Mouse (Mus musculus) liver, embryonic 11.5 days (tissue): ENCODE data around the gene Kirrel3. TPM values are rescaled to one million over a fixed set of nuclear protein-coding genes. Genes with fewer than 3 reads are reported as not detected.
A peak's percentile ranks its signal among the peaks of the same experiment; 100 is the strongest.

Experiments
- ATAC-seq: fragments of 200-750 bp; cut with Nextera tagmentation; replicated peaks from 2 replicates; pipeline ENCODE4 v1.8.0; 2017; ENCODE audit warnings: moderate number of reproducible peaks, mild to moderate bottlenecking, moderate TSS enrichment, moderate library complexity; ENCODE audit not compliant: low FRiP score
- DNase-seq: peaks from one replicate; pipeline ENCODE4 v3.0.0-alpha.2; 2017; ENCODE audit warnings: low spot score
- H3K27ac ChIP-seq: fragments of 300-500 bp; sonication (generic); 2 replicates; pipeline ENCODE4 v1.5.1; 2014; ENCODE audit warnings: mild to moderate bottlenecking, low read depth, low read length, control low read depth
- H3K27me3 ChIP-seq: fragments of 300-500 bp; sonication (generic); replicated peaks from 2 replicates; pipeline ENCODE4 v1.6.1; 2014; ENCODE audit warnings: low read length, mixed read lengths; ENCODE audit not compliant: control insufficient read depth, insufficient read depth
- H3K36me3 ChIP-seq: fragments of 300-500 bp; sonication (generic); 2 replicates; pipeline ENCODE4 v1.6.1; 2014; ENCODE audit warnings: mild to moderate bottlenecking, low read length, moderate library complexity, mixed read lengths; ENCODE audit not compliant: control insufficient read depth, insufficient read depth
- H3K4me1 ChIP-seq: fragments of 300-500 bp; sonication (generic); replicated peaks from 2 replicates; pipeline ENCODE4 v1.6.1; 2014; ENCODE audit warnings: low read length, mixed read lengths; ENCODE audit not compliant: control insufficient read depth, insufficient read depth
- H3K4me2 ChIP-seq: fragments of 300-500 bp; sonication (generic); 2 replicates; pipeline ENCODE4 v1.6.1; 2014; ENCODE audit warnings: mild to moderate bottlenecking, control low read depth, moderate library complexity
- H3K4me3 ChIP-seq: fragments of 300-500 bp; sonication (generic); 2 replicates; pipeline ENCODE4 v1.5.1; 2014; ENCODE audit warnings: low read depth, low read length, control low read depth
- H3K9ac ChIP-seq: fragments of 300-500 bp; sonication (generic); 2 replicates; pipeline ENCODE4 v1.6.1; 2014; ENCODE audit warnings: low read depth, low read length, control low read depth
- H3K9me3 ChIP-seq: fragments of 300-500 bp; sonication (generic); 2 replicates; pipeline ENCODE4 v1.6.1; 2016; ENCODE audit warnings: low read length, inconsistent platforms, mixed read lengths; ENCODE audit not compliant: control insufficient read depth
- WGBS: fragments of 180-500 bp; shearing (Covaris S2); extraction: QIAGEN DNeasy Blood & Tissue Kit; methylation state at CpG from one replicate; pipeline ENCODE4 v1.1.7; 2014; 5-methylcytosine and 5-hydroxymethylcytosine counted together
- polyA plus RNA-seq: library from polyadenylated mRNA; unstranded; fragments of >200 nt; fragmentation: Nextera tagmentation; extraction: Ambion mirVana; gene quantifications from 2 replicates; pipeline ENCODE4 v1.2.1, GENCODE M21; 2014

Gene Kirrel3
- polyA plus RNA-seq, 1 experiment from 2014 or later, result 0.77 TPM

- H3K9ac ChIP-seq, result no peak overlapping the region
- H3K36me3 ChIP-seq, result no peaks in the 10 kb centered on the region
- 79% methylated on average over 1 of the region's 1 CpGs for WGBS
- ATAC-seq (no peak), DNase-seq (no peak)
- H3K27me3 ChIP-seq, result peaks cover 29% of the 10 kb centered on the region
- no peaks in the 10 kb centered on the region for H3K9me3 ChIP-seq
- H3K4me3 ChIP-seq, result no peak overlapping the region
- H3K27ac ChIP-seq, result no peak overlapping the region
- no peaks in the 10 kb centered on the region; the same call in 1 of the 2 replicates for H3K4me1 ChIP-seq
- no peak overlapping the region for H3K4me2 ChIP-seq
Observed at GRCm38 (mm10) chr9:35021744-35022143, 536.0 kb downstream of the Kirrel3 start.

GRCm38 (mm10) chr9:35024591-35025496 is 539.1 kb downstream of the Kirrel3 start:
- Histone ChIP-seq H3K4me2 (peak overlapping the region; percentile 56), H3K4me1 (no peaks in the 10 kb centered on the region), H3K4me3 (peak overlapping the region; percentile 27), H3K9me3 (no peaks in the 10 kb centered on the region), H3K9ac (no peak overlapping the region), H3K27ac (no peak overlapping the region), H3K27me3 (peaks cover 16% of the 10 kb centered on the region), H3K36me3 (no peaks in the 10 kb centered on the region)
- DNase-seq (no peak), ATAC-seq (no peak; the same call in 1 of the 2 replicates)
- 3% methylated on average over 25 of the region's 25 CpGs for WGBS

- Histone ChIP-seq H3K9me3 (no peaks in the 10 kb centered on the region), H3K4me3 (no peak overlapping the region), H3K9ac (no peak overlapping the region), H3K27ac (no peak overlapping the region), H3K4me1 (no peaks in the 10 kb centered on the region), H3K27me3 (peaks cover 16% of the 10 kb centered on the region), H3K36me3 (no peaks in the 10 kb centered on the region), H3K4me2 (no peak overlapping the region)
- 77% methylated on average over 6 of the region's 6 CpGs for WGBS
- DNase-seq, result no peak
- ATAC-seq, result no peak
Observed at GRCm38 (mm10) chr9:35026311-35026710, 540.6 kb downstream of the Kirrel3 start.

GRCm38 (mm10) chr9:35026897-35027311 is 541.2 kb downstream of the Kirrel3 start:
- H3K27ac ChIP-seq, result no peak overlapping the region
- 50% methylated on average over 6 of the region's 6 CpGs for WGBS
- H3K4me3 ChIP-seq, result no peak overlapping the region
- no peaks in the 10 kb centered on the region for H3K4me1 ChIP-seq
- H3K36me3 ChIP-seq, result no peaks in the 10 kb centered on the region
- ATAC-seq, result no peak
- H3K9ac ChIP-seq, result no peak overlapping the region
- H3K4me2 ChIP-seq, result no peak overlapping the region
- DNase-seq, result no peak
- no peaks in the 10 kb centered on the region for H3K9me3 ChIP-seq
- H3K27me3 ChIP-seq, result peaks cover 16% of the 10 kb centered on the region

GRCm38 (mm10) chr9:35027382-35027997 is 541.8 kb downstream of the Kirrel3 start:
- no peak overlapping the region for H3K9ac ChIP-seq
- no peak overlapping the region for H3K4me2 ChIP-seq
- H3K4me1 ChIP-seq, result no peaks in the 10 kb centered on the region
- H3K27ac ChIP-seq, result no peak overlapping the region
- H3K9me3 ChIP-seq, result no peaks in the 10 kb centered on the region
- 73% methylated on average over 6 of the region's 6 CpGs for WGBS
- ATAC-seq (no peak), DNase-seq (no peak)
- H3K4me3 ChIP-seq, result no peak overlapping the region
- no peaks in the 10 kb centered on the region for H3K36me3 ChIP-seq
- peaks cover 16% of the 10 kb centered on the region for H3K27me3 ChIP-seq

- Histone ChIP-seq H3K27me3 (peaks cover 7% of the 10 kb centered on the region), H3K27ac (no peak overlapping the region), H3K9ac (no peak overlapping the region), H3K36me3 (no peaks in the 10 kb centered on the region), H3K9me3 (no peaks in the 10 kb centered on the region), H3K4me2 (no peak overlapping the region), H3K4me3 (no peak overlapping the region), H3K4me1 (no peaks in the 10 kb centered on the region)
- ATAC-seq (no peak), DNase-seq (no peak)
- 73% methylated on average over 5 of the region's 5 CpGs for WGBS
Observed at GRCm38 (mm10) chr9:35030823-35031222, 545.1 kb downstream of the Kirrel3 start.

- 0 out of 2 replicates have a peak, but pooled peaks cover 2% of the 10 kb centered on the region for H3K27me3 ChIP-seq
- ATAC-seq (no peak), DNase-seq (no peak)
- H3K36me3 ChIP-seq, result no peaks in the 10 kb centered on the region
- H3K9ac ChIP-seq, result no peak overlapping the region
- H3K4me3 ChIP-seq, result no peak overlapping the region
- 74% methylated on average over 6 of the region's 6 CpGs for WGBS
- H3K27ac ChIP-seq, result no peak overlapping the region
- H3K4me1 ChIP-seq, result no peaks in the 10 kb centered on the region
- no peaks in the 10 kb centered on the region for H3K9me3 ChIP-seq
- H3K4me2 ChIP-seq, result no peak overlapping the region
Observed at GRCm38 (mm10) chr9:35032457-35032856, 546.8 kb downstream of the Kirrel3 start.

- no peak overlapping the region for H3K4me2 ChIP-seq
- 32% methylated on average over 14 of the region's 14 CpGs for WGBS
- no peak for DNase-seq
Observed at GRCm38 (mm10) chr9:35035074-35035473, 549.4 kb downstream of the Kirrel3 start.

More at GRCm38 (mm10) chr9:35035074-35035473, 549.4 kb downstream of the Kirrel3 start:
- Histone ChIP-seq H3K4me1 (peaks cover 4% of the 10 kb centered on the region; the same call in 1 of the 2 replicates), H3K36me3 (no peaks in the 10 kb centered on the region), H3K9me3 (no peaks in the 10 kb centered on the region), H3K27me3 (0 out of 2 replicates have a peak, but pooled peaks cover 2% of the 10 kb centered on the region), H3K4me3 (no peak overlapping the region), H3K27ac (no peak overlapping the region), H3K9ac (no peak overlapping the region)
- no peak for ATAC-seq
